Mouse (Mus musculus) left cerebral cortex, postnatal 10 days (tissue): Measurements from ENCODE around the gene Tcea3. TPM values are rescaled to one million over a fixed set of nuclear protein-coding genes. Genes with fewer than 3 reads are reported as not detected.

ENCODE experiments used
- DNase-seq, 2 experiments: peaks; one replicate each; pipeline ENCODE4 v3.0.0; 2021 to 2022; ENCODE audit warnings: low spot score in 2 of 2, mixed read lengths in 1 of 2; ENCODE audit errors: extremely low spot score in 1 of 2
- intact Hi-C: fragments of 180-260 bp; cut with DNase I; formaldehyde crosslinking; loops from one replicate; pipeline ENCODE4 v1.15.1; 2025
- total RNA-seq, 2 experiments: library from RNA; stranded (reverse); gene quantifications; 2 replicates each; pipeline ENCODE4 v1.2.3; 2021

Gene Tcea3
- total RNA-seq, 2 experiments from 2014 or later, result 0.51 to 1.0 TPM

GRCm38 (mm10) chr4:136261912-136262311 is 14.4 kb downstream of the Tcea3 start:
- DNase-seq, result no peak
- intact Hi-C loops, result loop anchor here (5.0 to 10.0 kb wide), 2 partner anchors 50 to 363 kb away; partner anchors contain the start of genes Hnrnpr and Lactbl1

- no peak for DNase-seq
- intact Hi-C loops, result loop anchor here (5.0 to 10.0 kb wide), 2 partner anchors 49 to 361 kb away; partner anchors contain the start of genes Hnrnpr and Lactbl1
Measured at GRCm38 (mm10) chr4:136263555-136263954, 16.0 kb downstream of the Tcea3 start.

- intact Hi-C loops, result loop anchor here (10.0 kb wide), 1 partner anchor 358 kb away; the partner anchor contains the start of gene Lactbl1
- no peak for DNase-seq
Measured at GRCm38 (mm10) chr4:136266716-136267343, 19.3 kb downstream of the Tcea3 start.

GRCm38 (mm10) chr4:136268912-136269311 is 21.4 kb downstream of the Tcea3 start:
- no peak for DNase-seq
- intact Hi-C loops, result loop anchor here (10.0 kb wide), 1 partner anchor 356 kb away; the partner anchor contains the start of gene Lactbl1

GRCm38 (mm10) chr4:136270648-136271047 is 23.1 kb downstream of the Tcea3 start:
- no peak for DNase-seq
- intact Hi-C loops, result no loop called here

GRCm38 (mm10) chr4:136281097-136281496 is 33.6 kb downstream of the Tcea3 start:
- intact Hi-C loops, result no loop called here
- no peak for DNase-seq

GRCm38 (mm10) chr4:136281611-136282010 is 34.1 kb downstream of the Tcea3 start:
- peak in 1 of 2 experiments; percentile 60 for DNase-seq

GRCm38 (mm10) chr4:136282621-136283480 is 35.3 kb downstream of the Tcea3 start:
- DNase-seq, result peak in 1 of 2 experiments; percentile 41
- intact Hi-C loops, result no loop called here

More at GRCm38 (mm10) chr4:136281611-136282010, 34.1 kb downstream of the Tcea3 start:
- intact Hi-C loops, result no loop called here

GRCm38 (mm10) chr4:136283783-136284182 is 36.3 kb downstream of the Tcea3 start:
- DNase-seq, result peak in 1 of 2 experiments; percentile 42
- intact Hi-C loops, result no loop called here

- peak; percentile 90 to 94 for DNase-seq
- intact Hi-C loops, result no loop called here
Measured at GRCm38 (mm10) chr4:136284455-136284854, 36.9 kb downstream of the Tcea3 start, which contains the start of gene Zfp46. TSS of gene Zfp46 (plus strand) at chr4:136284683.

GRCm38 (mm10) chr4:136284891-136285290 is 37.4 kb downstream of the Tcea3 start:
- intact Hi-C loops, result no loop called here
- peak in 1 of 2 experiments; percentile 23 for DNase-seq

GRCm38 (mm10) chr4:136285348-136285810 is 37.9 kb downstream of the Tcea3 start:
- intact Hi-C loops, result no loop called here
- DNase-seq, result peak; percentile 96 to 97

- intact Hi-C loops, result no loop called here
- DNase-seq, result peak; percentile 97
Measured at GRCm38 (mm10) chr4:136285811-136286371, 38.4 kb downstream of the Tcea3 start.

- intact Hi-C loops, result no loop called here
- DNase-seq, result peak in 1 of 2 experiments; percentile 48
Measured at GRCm38 (mm10) chr4:136289918-136290780, 42.6 kb downstream of the Tcea3 start.

GRCm38 (mm10) chr4:136290781-136291595 is 43.5 kb downstream of the Tcea3 start:
- intact Hi-C loops, result no loop called here
- DNase-seq, result no peak

- DNase-seq, result no peak
- intact Hi-C loops, result no loop called here
Measured at GRCm38 (mm10) chr4:136291692-136292091, 44.2 kb downstream of the Tcea3 start.

- intact Hi-C loops, result no loop called here
- DNase-seq, result no peak
Measured at GRCm38 (mm10) chr4:136295941-136296340, 48.4 kb downstream of the Tcea3 start.
